Mouse (Mus musculus): ENCODE results near the gene Epb41l3. TPM values are rescaled to one million over a fixed set of nuclear protein-coding genes. Genes with fewer than 3 reads are reported as not detected.

The Epb41l3 gene
- total and polyA plus RNA-seq, 3 experiments, result not detected

Other genes starting within 250 kb of the Epb41l3 start
- gene Tmem200c, start 249.1 kb upstream of the Epb41l3 start, total RNA-seq (2012; rRNA removed), result not detected in 2 replicates
- not detected for gene Tmem200c, start 249.1 kb upstream of the Epb41l3 start, polyA plus RNA-seq (2012; ENCODE audit: insufficient read depth in 1 of 2, insufficient read length in 2 of 2, low read depth in 1 of 2, low replicate concordance in 2 of 2, missing spikeins in 1 of 2)

Measured in MEL (cell line).